Comparison of ENCODE assay signal across 8 mouse cellular contexts in the genomic region with DNA sequence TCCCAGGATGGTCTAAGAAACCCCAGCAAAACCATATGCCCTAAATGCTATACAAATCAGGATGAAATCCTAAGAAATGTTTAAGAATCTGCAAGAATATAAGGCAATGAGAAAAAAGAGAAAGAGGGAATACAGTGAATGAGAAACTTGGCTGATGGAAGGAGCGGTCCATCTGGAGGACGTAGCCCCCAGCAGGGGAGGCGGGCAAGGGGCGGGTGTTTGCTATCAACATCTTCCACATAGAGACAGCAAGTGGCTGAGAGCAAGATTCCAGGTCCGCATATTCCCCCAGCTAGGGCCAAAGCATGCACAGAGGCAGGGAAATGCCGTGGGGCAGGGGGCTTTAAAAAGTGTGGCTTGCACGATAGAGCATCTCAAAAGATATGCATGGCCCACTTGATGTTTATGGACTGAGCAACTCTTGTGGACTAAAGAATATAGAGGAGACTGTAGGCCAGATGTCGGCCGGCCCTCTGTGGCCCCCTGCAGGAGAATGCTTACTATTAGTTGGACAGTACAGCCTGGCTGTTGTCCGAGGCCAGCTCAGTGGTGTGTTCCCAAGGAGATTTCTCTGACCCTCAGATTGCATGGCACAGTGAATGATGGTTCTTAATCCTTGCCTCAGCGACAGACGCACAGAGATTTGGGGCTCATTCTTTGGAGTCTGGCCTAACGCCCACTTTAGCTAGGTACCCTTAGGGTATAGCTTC. TPM values are rescaled to one million over a fixed set of nuclear protein-coding genes. Genes with fewer than 3 reads are reported as not detected.
A peak's percentile ranks its signal among the peaks of the same experiment; 100 is the strongest.
DNase-seq lines count a peak whose midpoint lies in the region; ATAC-seq and TF ChIP-seq lines count a peak whose summit lies in the region.

No protein-coding gene starts in this region.

- TF ChIP-seq POLR2A in kidney, adult 2 months (IDR thresholded peaks at IDR 0.05; ENCODE audit: low read depth, low read length) = no peak
- TF ChIP-seq POLR2A in CH12.LX (IDR thresholded peaks at IDR 0.05; ENCODE audit: low read depth, low read length) = no peak
- TF ChIP-seq POLR2A in bone marrow, adult 2 months (IDR thresholded peaks at IDR 0.05; ENCODE audit: borderline replicate concordance, control insufficient read depth, low read depth, low read length) = no peak

- peak; percentile 53 for TF ChIP-seq CTCF in kidney, adult 2 months (conservative IDR thresholded peaks at IDR 0.05; ENCODE audit: insufficient read depth, insufficient read length, low read depth, low read length)
- peak in 1 of 2 experiments; percentile 72; a peak in 2 of 4 replicates for TF ChIP-seq CTCF in CH12.LX (conservative IDR thresholded peaks at IDR 0.05 in 1 of 2, IDR thresholded peaks at IDR 0.05 in 1 of 2; ENCODE audit: low read depth in 2 of 2, low read length in 2 of 2)
- peak; percentile 60 for TF ChIP-seq CTCF in bone marrow, adult 2 months (IDR thresholded peaks at IDR 0.05; ENCODE audit: control insufficient read depth, insufficient read depth, low read length)
- TF ChIP-seq CTCF in lung, postnatal 0 days (IDR thresholded peaks at IDR 0.05) = peak; percentile 73

- H3K79me2 ChIP-seq in CH12.LX (replicated peaks; ENCODE audit: control insufficient read depth, extremely low read depth, insufficient read depth, poor library complexity, severe bottlenecking) = no peaks in the 10 kb centered on the region

- H3K27ac ChIP-seq in kidney, adult 2 months (ENCODE audit: insufficient read depth, low read depth, low read length) = no peak overlapping the region
- no peak overlapping the region for H3K27ac ChIP-seq in kidney, embryonic 16.5 days (ENCODE audit: low read length)
- H3K27ac ChIP-seq in CH12.LX (ENCODE audit: insufficient read depth, low read depth) = no peak overlapping the region
- no peak overlapping the region for H3K27ac ChIP-seq in bone marrow, adult 2 months (ENCODE audit: control insufficient read depth, insufficient read depth, low read depth, low read length, poor library complexity)
- H3K27ac ChIP-seq in lung, postnatal 0 days (ENCODE audit: low read length) = no peak overlapping the region

- dilution Hi-C loops in CH12.LX (cut with MboI; ENCODE audit: extremely low pct_ligation_motif_present, extremely low pct_unique_long_range_greater_than_20kb, low sequenced_read_pairs) = no loop called here

- H3K27me3 ChIP-seq in kidney, adult 2 months (replicated peaks; ENCODE audit: control insufficient read depth, insufficient read depth, low read length) = no peaks in the 10 kb centered on the region
- no peaks in the 10 kb centered on the region for H3K27me3 ChIP-seq in kidney, embryonic 16.5 days (ENCODE audit: insufficient read depth, low read length)
- H3K27me3 ChIP-seq in CH12.LX (replicated peaks) = peaks cover 39% of the 10 kb centered on the region
- H3K27me3 ChIP-seq in lung, postnatal 0 days (replicated peaks; ENCODE audit: insufficient read depth, low read length) = peaks cover 7% of the 10 kb centered on the region; the same call in 1 of the 2 replicates

- H3K9ac ChIP-seq in kidney, embryonic 16.5 days (replicated peaks; ENCODE audit: low read length) = no peak overlapping the region
- H3K9ac ChIP-seq in CH12.LX (ENCODE audit: insufficient read depth, low read depth) = no peak overlapping the region
- no peak overlapping the region for H3K9ac ChIP-seq in lung, postnatal 0 days (replicated peaks; ENCODE audit: low read depth)

- no peak for ATAC-seq in kidney, embryonic 16.5 days (ENCODE audit: low FRiP score, low TSS enrichment)
- ATAC-seq in lung, postnatal 0 days = peak; percentile 20; the same call in 1 of the 2 replicates
- no peak for ATAC-seq in CD4-positive, CD25-positive, alpha-beta regulatory T cell, adult 4 months

- H3K4me2 ChIP-seq in kidney, embryonic 16.5 days (replicated peaks; ENCODE audit: low read depth, low read length) = no peak overlapping the region
- no peak overlapping the region for H3K4me2 ChIP-seq in CH12.LX (ENCODE audit: insufficient read depth, low read depth, poor library complexity, severe bottlenecking)
- no peak overlapping the region for H3K4me2 ChIP-seq in lung, postnatal 0 days (replicated peaks; ENCODE audit: low read depth, low read length)

- H3K9me3 ChIP-seq in kidney, embryonic 16.5 days (ENCODE audit: low read length) = no peaks in the 10 kb centered on the region
- no peaks in the 10 kb centered on the region for H3K9me3 ChIP-seq in CH12.LX (replicated peaks; ENCODE audit: low read length)
- H3K9me3 ChIP-seq in lung, postnatal 0 days (ENCODE audit: low read length) = no peaks in the 10 kb centered on the region

- H3K4me3 ChIP-seq in kidney, adult 2 months (ENCODE audit: insufficient read depth, low read depth, low read length) = no peak overlapping the region
- no peak overlapping the region for H3K4me3 ChIP-seq in kidney, embryonic 16.5 days (ENCODE audit: low read length)
- no peak overlapping the region for H3K4me3 ChIP-seq in CH12.LX (replicated peaks in 1 of 3; ENCODE audit: low read depth in 2 of 3, low read length in 2 of 3, poor library complexity in 1 of 3)
- H3K4me3 ChIP-seq in bone marrow, adult 2 months (replicated peaks; ENCODE audit: control insufficient read depth, low read depth, low read length) = no peak overlapping the region
- no peak overlapping the region for H3K4me3 ChIP-seq in lung, postnatal 0 days (ENCODE audit: low read depth, low read length)

- no peak for TF ChIP-seq EP300 in CH12.LX (IDR thresholded peaks at IDR 0.05; ENCODE audit: low read length)
- TF ChIP-seq EP300 in lung, postnatal 0 days (IDR thresholded peaks at IDR 0.05) = no peak

- WGBS in kidney, adult 2 months = 50% methylated on average over 13 of the region's 13 CpGs
- 50% methylated on average over 13 of the region's 13 CpGs for WGBS in kidney, embryonic 16.5 days
- 39% methylated on average over 13 of the region's 13 CpGs for WGBS in bone marrow, adult 2 months
- 42% methylated on average over 13 of the region's 13 CpGs for WGBS in lung, postnatal 0 days

- peak; percentile 62 for TF ChIP-seq RAD21 in CH12.LX (IDR thresholded peaks at IDR 0.05; ENCODE audit: low read depth, low read length)

- H3K36me3 ChIP-seq in kidney, adult 2 months (ENCODE audit: control insufficient read depth, insufficient read depth, low read length) = no peaks in the 10 kb centered on the region
- peaks cover 1% of the 10 kb centered on the region; the same call in 1 of the 2 replicates for H3K36me3 ChIP-seq in kidney, embryonic 16.5 days (ENCODE audit: insufficient read depth, low read length)
- peaks cover 6 to 25% of the 10 kb centered on the region in 2 experiments for H3K36me3 ChIP-seq in CH12.LX (replicated peaks in 1 of 2; ENCODE audit: control insufficient read depth in 1 of 2, insufficient read depth in 1 of 2, low read length in 1 of 2)
- no peaks in the 10 kb centered on the region for H3K36me3 ChIP-seq in lung, postnatal 0 days (ENCODE audit: insufficient read depth, low read length)

- DNase-seq in kidney, adult 2 months = peak; percentile 37
- DNase-seq in CH12.LX (ENCODE audit: extremely low read depth) = no peak
- peak; percentile 73 for DNase-seq in lung, postnatal 0 days (ENCODE audit: low spot score)
- no peak for DNase-seq in frontal cortex, adult 2 months (ENCODE audit: extremely low spot score in 1 of 2, low spot score in 1 of 2)
- no peak for DNase-seq in right cerebral cortex, postnatal 14 days

- no peaks in the 10 kb centered on the region for H3K4me1 ChIP-seq in kidney, adult 2 months (ENCODE audit: control insufficient read depth, insufficient read depth, low read length)
- peaks cover 36% of the 10 kb centered on the region for H3K4me1 ChIP-seq in kidney, embryonic 16.5 days (ENCODE audit: insufficient read depth, low read length)
- H3K4me1 ChIP-seq in CH12.LX (ENCODE audit: control insufficient read depth in 1 of 2, insufficient read depth in 2 of 2) = peaks cover 0 to 45% of the 10 kb centered on the region in 2 experiments; a peak in 3 of 4 replicates
- peaks cover 4% of the 10 kb centered on the region for H3K4me1 ChIP-seq in bone marrow, adult 2 months (ENCODE audit: control insufficient read depth, insufficient read depth, low read length)
- peaks cover 20% of the 10 kb centered on the region for H3K4me1 ChIP-seq in lung, postnatal 0 days (ENCODE audit: insufficient read depth, low read depth, low read length)

- in situ Hi-C loops in CH12.LX (cut with MboI; ENCODE audit: low pct_ligation_motif_present, low pct_unique_long_range_greater_than_20kb, low sequenced_read_pairs) = loop anchor here (5.0 kb wide), 1 partner anchor 42 kb away; the partner anchor contains the start of gene F12

RNA-seq across cellular contexts. Expression of gene Prr7, which starts 4.9 kb away (rescaled TPM):
- polyA plus RNA-seq in kidney, adult 2 months (2012; rRNA removed) = 0.64 and 0.81 TPM in 2 replicates
- polyA plus RNA-seq in kidney, embryonic 16.5 days (2015; fragmentation: Nextera tagmentation; extraction: Ambion mirVana) = 0.37 and 0.59 TPM in 2 replicates
- total RNA-seq in CH12.LX (2012; rRNA removed) = 0.89 and 1.1 TPM in 2 replicates
- total RNA-seq in CH12.LX (2014; rRNA removed) = 0.60 and 0.69 TPM in 2 replicates
- polyA plus RNA-seq in CH12.LX (2012; ENCODE audit: insufficient read length, low read depth) = 0.83 and 1.2 TPM in 2 replicates
- polyA plus RNA-seq in bone marrow, adult 2 months (2011; ENCODE audit: insufficient read depth, insufficient read length, low replicate concordance, missing spikeins) = 3.1 and 4.1 TPM in 2 replicates
- polyA plus RNA-seq in lung, postnatal 0 days (2015; fragmentation: Nextera tagmentation; extraction: Ambion mirVana) = 0.17 and 0.45 TPM in 2 replicates
- 67.1 and 81.0 TPM in 2 replicates for polyA plus RNA-seq in frontal cortex, adult 2 months (2012; rRNA removed)
- polyA plus RNA-seq in CD4-positive, CD25-positive, alpha-beta regulatory T cell, adult 4 months (2017; shearing (Covaris generic)) = not detected

RNA-seq across cellular contexts. Expression of gene Dbn1, which starts 18.9 kb away (rescaled TPM):
- 16.9 and 21.0 TPM in 2 replicates for polyA plus RNA-seq in kidney, adult 2 months (2012; rRNA removed)
- polyA plus RNA-seq in kidney, embryonic 16.5 days (2015; fragmentation: Nextera tagmentation; extraction: Ambion mirVana) = 177 and 194 TPM in 2 replicates
- total RNA-seq in CH12.LX (2012; rRNA removed) (1.9 and 3.1 TPM in 2 replicates), CH12.LX (2014; rRNA removed) (0.09 and 0.12 TPM in 2 replicates)
- 0.59 and 0.72 TPM in 2 replicates for polyA plus RNA-seq in CH12.LX (2012; ENCODE audit: insufficient read length, low read depth)
- polyA plus RNA-seq in bone marrow, adult 2 months (2011; ENCODE audit: insufficient read depth, insufficient read length, low replicate concordance, missing spikeins) = 2.2 and 3.5 TPM in 2 replicates
- 43.0 and 50.6 TPM in 2 replicates for polyA plus RNA-seq in lung, postnatal 0 days (2015; fragmentation: Nextera tagmentation; extraction: Ambion mirVana)
- polyA plus RNA-seq in frontal cortex, adult 2 months (2012; rRNA removed) = 366 and 391 TPM in 2 replicates
- not detected for polyA plus RNA-seq in CD4-positive, CD25-positive, alpha-beta regulatory T cell, adult 4 months (2017; shearing (Covaris generic))

RNA-seq across cellular contexts. Expression of gene Grk6, which starts 24.1 kb away (rescaled TPM):
- polyA plus RNA-seq in kidney, adult 2 months (2012; rRNA removed) = 23.4 and 27.4 TPM in 2 replicates
- 17.4 and 25.6 TPM in 2 replicates for polyA plus RNA-seq in kidney, embryonic 16.5 days (2015; fragmentation: Nextera tagmentation; extraction: Ambion mirVana)
- total RNA-seq in CH12.LX (2012; rRNA removed) (60.1 and 69.9 TPM in 2 replicates), CH12.LX (2014; rRNA removed) (59.0 and 65.0 TPM in 2 replicates)
- 71.0 and 72.8 TPM in 2 replicates for polyA plus RNA-seq in CH12.LX (2012; ENCODE audit: insufficient read length, low read depth)
- polyA plus RNA-seq in bone marrow, adult 2 months (2011; ENCODE audit: insufficient read depth, insufficient read length, low replicate concordance, missing spikeins) = 64.8 and 109 TPM in 2 replicates
- 20.4 and 20.5 TPM in 2 replicates for polyA plus RNA-seq in lung, postnatal 0 days (2015; fragmentation: Nextera tagmentation; extraction: Ambion mirVana)
- 70.6 and 74.3 TPM in 2 replicates for polyA plus RNA-seq in frontal cortex, adult 2 months (2012; rRNA removed)
- 10 to 100 TPM; 26.4 to 36.7 TPM for polyA plus RNA-seq in CD4-positive, CD25-positive, alpha-beta regulatory T cell, adult 4 months (2017; shearing (Covaris generic))

RNA-seq across cellular contexts. Expression of gene F12, which starts 42.4 kb away (rescaled TPM):
- polyA plus RNA-seq in kidney, adult 2 months (2012; rRNA removed) = 0.03 and 0.07 TPM in 2 replicates
- polyA plus RNA-seq in kidney, embryonic 16.5 days (2015; fragmentation: Nextera tagmentation; extraction: Ambion mirVana) = 0.28 and 0.79 TPM in 2 replicates
- total RNA-seq in CH12.LX (2012; rRNA removed) (not detected in 2 replicates), CH12.LX (2014; rRNA removed) (not detected in 2 replicates)
- not detected in 2 replicates for polyA plus RNA-seq in CH12.LX (2012; ENCODE audit: insufficient read length, low read depth)
- 1.3 TPM in 2 replicates for polyA plus RNA-seq in bone marrow, adult 2 months (2011; ENCODE audit: insufficient read depth, insufficient read length, low replicate concordance, missing spikeins)
- polyA plus RNA-seq in lung, postnatal 0 days (2015; fragmentation: Nextera tagmentation; extraction: Ambion mirVana) = not detected in 2 replicates
- 0.57 and 0.82 TPM in 2 replicates for polyA plus RNA-seq in frontal cortex, adult 2 months (2012; rRNA removed)
- not detected for polyA plus RNA-seq in CD4-positive, CD25-positive, alpha-beta regulatory T cell, adult 4 months (2017; shearing (Covaris generic))

RNA-seq across cellular contexts. Expression of gene Pdlim7, which starts 44.5 kb away (rescaled TPM):
- polyA plus RNA-seq in kidney, adult 2 months (2012; rRNA removed) = 22.8 and 23.5 TPM in 2 replicates
- polyA plus RNA-seq in kidney, embryonic 16.5 days (2015; fragmentation: Nextera tagmentation; extraction: Ambion mirVana) = 162 and 169 TPM in 2 replicates
- 8.5 and 8.7 TPM in 2 replicates for total RNA-seq in CH12.LX (2012; rRNA removed)
- 6.6 and 11.2 TPM in 2 replicates for total RNA-seq in CH12.LX (2014; rRNA removed)
- polyA plus RNA-seq in CH12.LX (2012; ENCODE audit: insufficient read length, low read depth) = 26.2 and 32.5 TPM in 2 replicates
- 21.9 and 89.6 TPM in 2 replicates for polyA plus RNA-seq in bone marrow, adult 2 months (2011; ENCODE audit: insufficient read depth, insufficient read length, low replicate concordance, missing spikeins)
- 109 and 111 TPM in 2 replicates for polyA plus RNA-seq in lung, postnatal 0 days (2015; fragmentation: Nextera tagmentation; extraction: Ambion mirVana)
- polyA plus RNA-seq in frontal cortex, adult 2 months (2012; rRNA removed) = 174 and 242 TPM in 2 replicates
- 10 to 100 TPM in 1 of 2 experiments, 1 to 10 TPM in 1; 6.3 to 14.6 TPM for polyA plus RNA-seq in CD4-positive, CD25-positive, alpha-beta regulatory T cell, adult 4 months (2017; shearing (Covaris generic))

Comparison
In these comparisons a context has a peak if more than half of its experiments do, and no peak if none do; other contexts are left out.
1. DNase-seq: peak in kidney, adult 2 months (single experiment) and lung, postnatal 0 days (single experiment); none in CH12.LX (single experiment), frontal cortex, adult 2 months (0 of 2) and right cerebral cortex, postnatal 14 days (single experiment).
2. RNA of gene Prr7, which starts 4.9 kb away (polyA plus RNA-seq): 67.1 to 81.0 TPM in frontal cortex, adult 2 months; 3.1 to 4.1 TPM in bone marrow, adult 2 months, 0.83 to 1.2 TPM in CH12.LX, 0.64 to 0.81 TPM in kidney, adult 2 months, 0.37 to 0.59 TPM in kidney, embryonic 16.5 days, 0.17 to 0.45 TPM in lung, postnatal 0 days and not detected in CD4-positive, CD25-positive, alpha-beta regulatory T cell, adult 4 months; every median in the first group is over 10 times any median in the second.